Mouse (Mus musculus) limb, embryonic 10.5 days (tissue): ENCODE data around the gene Frmd8. TPM values are rescaled to one million over a fixed set of nuclear protein-coding genes. Genes with fewer than 3 reads are reported as not detected.

ENCODE experiments used
- DNase-seq: peaks from one replicate; pipeline ENCODE4 v3.0.0-alpha.2; 2017; ENCODE audit warnings: low spot score
- H3K27ac ChIP-seq: fragments of 300-500 bp; sonication (generic); 2 replicates; pipeline ENCODE4 v1.5.1; 2016; ENCODE audit warnings: mild to moderate bottlenecking
- H3K27me3 ChIP-seq: fragments of 300-500 bp; sonication (generic); 2 replicates; pipeline ENCODE4 v1.6.1; 2016; ENCODE audit warnings: low read depth, mild to moderate bottlenecking; ENCODE audit not compliant: poor library complexity, severe bottlenecking
- H3K36me3 ChIP-seq: fragments of 300-500 bp; sonication (generic); 2 replicates; pipeline ENCODE4 v1.6.1; 2016; ENCODE audit warnings: mild to moderate bottlenecking, moderate library complexity
- H3K4me1 ChIP-seq: fragments of 300-500 bp; sonication (generic); 2 replicates; pipeline ENCODE4 v1.6.1; 2016
- H3K4me3 ChIP-seq: fragments of 300-500 bp; sonication (generic); 2 replicates; pipeline ENCODE4 v1.5.1; 2016; ENCODE audit warnings: mild to moderate bottlenecking, moderate library complexity
- H3K9me3 ChIP-seq: fragments of 300-500 bp; sonication (generic); replicated peaks from 2 replicates; pipeline ENCODE4 v1.6.1; 2016; ENCODE audit warnings: mild to moderate bottlenecking
- WGBS: fragments of 180-500 bp; shearing (Covaris S2); methylation state at CpG from one replicate; pipeline ENCODE4 v1.1.7; 2016; 5-methylcytosine and 5-hydroxymethylcytosine counted together
- polyA plus RNA-seq: library from polyadenylated mRNA; unstranded; fragments of >200 nt; fragmentation: Nextera tagmentation; extraction: Ambion mirVana; gene quantifications from 2 replicates; pipeline ENCODE4 v1.2.1, GENCODE M21; 2016

The Frmd8 gene
- polyA plus RNA-seq, 1 experiment from 2014 or later = 48.7 TPM

GRCm38 (mm10) chr19:5837606-5838005 lies 37.5 kb downstream of the Frmd8 start:
- Histone ChIP-seq H3K4me1 (peaks cover 15% of the 10 kb centered on the region), H3K4me3 (no peak overlapping the region), H3K9me3 (no peaks in the 10 kb centered on the region), H3K36me3 (no peaks in the 10 kb centered on the region), H3K27me3 (no peaks in the 10 kb centered on the region), H3K27ac (no peak overlapping the region)
- no peak for DNase-seq
- WGBS = 88% methylated on average over 8 of the region's 8 CpGs

DNA sequence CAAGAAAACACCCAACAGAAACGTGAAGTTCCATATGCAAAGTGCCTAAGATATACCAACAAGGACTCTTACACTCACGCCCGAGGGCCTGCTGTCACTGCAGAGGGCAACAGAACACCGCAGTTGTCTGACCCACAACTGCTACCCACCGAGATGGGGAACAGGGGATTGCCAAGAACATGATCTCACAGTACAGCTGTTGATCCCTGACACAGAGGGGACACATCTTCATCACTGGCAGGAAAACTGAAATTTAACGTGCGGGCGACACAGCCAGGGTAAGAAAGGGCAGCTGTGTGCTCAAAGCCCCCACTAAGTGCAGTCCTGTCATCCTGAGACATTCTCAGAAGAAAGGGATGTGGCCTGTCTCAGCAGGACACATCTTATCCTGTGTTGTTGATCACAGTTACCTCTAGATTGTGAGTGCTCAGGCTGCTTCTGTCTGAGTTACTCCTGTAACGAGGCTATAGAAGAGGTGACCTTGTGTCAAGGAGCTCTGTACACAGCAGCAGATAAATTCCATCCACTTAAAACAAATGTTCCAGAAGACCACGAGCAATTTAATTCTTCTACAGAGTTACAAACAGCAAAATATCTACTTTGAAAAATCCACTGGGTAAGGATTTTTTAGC lies 38.0 kb downstream of the Frmd8 start:
- H3K36me3 ChIP-seq = no peaks in the 10 kb centered on the region
- peaks cover 12% of the 10 kb centered on the region for H3K4me1 ChIP-seq
- H3K4me3 ChIP-seq = no peak overlapping the region
- DNase-seq = no peak
- no peak overlapping the region; the same call in 1 of the 2 replicates for H3K27ac ChIP-seq
- 83% methylated on average over 10 of the region's 10 CpGs for WGBS
- no peaks in the 10 kb centered on the region for H3K27me3 ChIP-seq
- no peaks in the 10 kb centered on the region for H3K9me3 ChIP-seq

DNA sequence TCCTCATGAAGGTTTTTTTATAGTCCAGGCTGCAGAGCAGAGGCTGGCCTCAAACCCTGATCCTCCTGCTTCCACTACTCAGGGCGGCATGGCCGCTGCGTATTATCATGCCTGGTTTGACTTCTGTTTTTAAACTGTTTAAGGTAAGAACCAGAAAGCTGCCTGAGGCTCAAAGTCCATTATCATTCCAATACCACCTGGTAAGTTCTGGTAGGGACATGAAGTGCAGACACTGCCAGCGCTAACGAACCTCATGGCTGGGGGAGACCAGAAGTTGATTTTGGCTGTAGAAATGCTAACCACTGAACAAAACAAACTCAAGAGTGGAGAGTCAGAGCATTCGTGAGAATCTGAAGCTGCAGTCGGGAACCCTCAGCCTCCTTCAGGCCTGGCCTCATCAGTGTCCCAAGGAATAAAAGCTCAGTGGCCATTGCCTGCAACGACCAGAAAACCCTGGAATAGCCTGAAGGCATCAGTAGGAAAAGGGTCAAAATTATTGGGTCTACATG lies 39.1 kb downstream of the Frmd8 start:
- Histone ChIP-seq H3K4me3 (no peak overlapping the region), H3K4me1 (peaks cover 7% of the 10 kb centered on the region; the same call in 1 of the 2 replicates), H3K36me3 (no peaks in the 10 kb centered on the region), H3K27ac (no peak overlapping the region), H3K9me3 (no peaks in the 10 kb centered on the region), H3K27me3 (no peaks in the 10 kb centered on the region)
- WGBS = 80% methylated on average over 8 of the region's 8 CpGs
- DNase-seq = no peak

GRCm38 (mm10) chr19:5835054-5835921 lies 39.8 kb downstream of the Frmd8 start:
- peaks cover 7% of the 10 kb centered on the region; the same call in 1 of the 2 replicates for H3K4me1 ChIP-seq
- no peak for DNase-seq
- no peaks in the 10 kb centered on the region for H3K36me3 ChIP-seq
- WGBS = 92% methylated on average over 10 of the region's 10 CpGs
- no peaks in the 10 kb centered on the region for H3K9me3 ChIP-seq
- no peak overlapping the region for H3K27ac ChIP-seq
- no peaks in the 10 kb centered on the region for H3K27me3 ChIP-seq
- no peak overlapping the region for H3K4me3 ChIP-seq

DNA sequence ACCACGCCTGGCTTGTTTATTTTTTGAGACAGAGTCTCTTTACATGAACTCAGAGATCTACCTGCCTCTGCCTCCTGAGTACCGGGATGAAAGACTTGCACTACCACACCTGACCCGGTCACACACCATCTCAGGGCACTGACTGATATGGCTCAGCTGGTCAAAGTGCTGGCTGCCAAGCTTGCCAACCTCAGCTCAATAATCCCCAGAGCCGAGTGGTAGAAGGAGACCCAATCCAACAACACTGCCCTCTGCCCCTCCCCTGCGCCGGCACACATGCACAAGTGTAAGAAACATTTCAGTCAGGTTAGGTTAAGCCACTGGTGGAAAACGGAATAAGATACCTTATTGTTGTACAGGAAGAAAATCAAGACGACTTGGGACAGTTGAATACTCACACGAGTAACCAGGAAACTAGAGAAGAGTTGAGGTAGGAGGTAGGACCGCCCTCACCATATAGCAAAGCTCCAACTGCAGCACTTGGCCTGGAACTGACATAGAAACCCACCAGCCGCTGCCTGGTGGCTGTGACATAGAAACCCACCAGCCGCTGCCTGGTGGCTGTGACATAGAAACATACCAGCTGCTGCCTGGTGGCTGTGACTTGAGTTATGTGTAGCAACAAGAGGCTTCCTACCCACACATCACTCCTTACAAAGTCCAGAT lies 40.7 kb downstream of the Frmd8 start:
- Histone ChIP-seq H3K27me3 (no peaks in the 10 kb centered on the region), H3K4me1 (0 out of 2 replicates have a peak, but pooled peaks cover 7% of the 10 kb centered on the region), H3K4me3 (no peak overlapping the region), H3K36me3 (no peaks in the 10 kb centered on the region), H3K9me3 (no peaks in the 10 kb centered on the region), H3K27ac (no peak overlapping the region)
- WGBS = 93% methylated on average over 12 of the region's 12 CpGs
- no peak for DNase-seq

- no peaks in the 10 kb centered on the region for H3K27me3 ChIP-seq
- 93% methylated on average over 10 of the region's 10 CpGs for WGBS
- no peaks in the 10 kb centered on the region for H3K36me3 ChIP-seq
- no peaks in the 10 kb centered on the region for H3K9me3 ChIP-seq
- no peak overlapping the region for H3K27ac ChIP-seq
- no peak for DNase-seq
- 0 out of 2 replicates have a peak, but pooled peaks cover 7% of the 10 kb centered on the region for H3K4me1 ChIP-seq
- H3K4me3 ChIP-seq = no peak overlapping the region
These were observed 41.6 kb downstream of the Frmd8 start for GRCm38 (mm10) chr19:5833287-5834100.

- 83% methylated on average over 6 of the region's 6 CpGs for whole genome bisulfite sequencing
- H3K4me1 ChIP-seq = 0 out of 2 replicates have a peak, but pooled peaks cover 7% of the 10 kb centered on the region
- no peaks in the 10 kb centered on the region for H3K27me3 ChIP-seq
- H3K36me3 ChIP-seq = no peaks in the 10 kb centered on the region
- no peaks in the 10 kb centered on the region for H3K9me3 ChIP-seq
- H3K27ac ChIP-seq = no peak overlapping the region
- no peak for DNase-seq
- no peak overlapping the region for H3K4me3 ChIP-seq
These were observed 42.7 kb downstream of the Frmd8 start for GRCm38 (mm10) chr19:5832326-5832725.

GRCm38 (mm10) chr19:5831958-5832320 lies 43.1 kb downstream of the Frmd8 start:
- no peak for DNase-seq
- 98% methylated on average over 4 of the region's 4 CpGs for WGBS
- H3K27ac ChIP-seq = no peak overlapping the region

GRCm38 (mm10) chr19:5831224-5831957 lies 43.7 kb downstream of the Frmd8 start:
- 86% methylated on average over 11 of the region's 11 CpGs for WGBS
- H3K4me1 ChIP-seq = 0 out of 2 replicates have a peak, but pooled peaks cover 4% of the 10 kb centered on the region

More at GRCm38 (mm10) chr19:5831958-5832320, 43.1 kb downstream of the Frmd8 start:
- Histone ChIP-seq H3K9me3 (no peaks in the 10 kb centered on the region), H3K4me1 (0 out of 2 replicates have a peak, but pooled peaks cover 6% of the 10 kb centered on the region), H3K4me3 (no peak overlapping the region), H3K36me3 (no peaks in the 10 kb centered on the region), H3K27me3 (no peaks in the 10 kb centered on the region)

GRCm38 (mm10) chr19:5830776-5831175 lies 44.3 kb downstream of the Frmd8 start:
- WGBS = 91% methylated on average over 7 of the region's 7 CpGs
- H3K4me1 ChIP-seq = 0 out of 2 replicates have a peak, but pooled peaks cover under 1% of the 10 kb centered on the region
- no peaks in the 10 kb centered on the region for H3K9me3 ChIP-seq
- no peak overlapping the region for H3K4me3 ChIP-seq
- H3K27ac ChIP-seq = no peak overlapping the region
- no peaks in the 10 kb centered on the region for H3K27me3 ChIP-seq
- no peaks in the 10 kb centered on the region for H3K36me3 ChIP-seq
- DNase-seq = no peak

More at GRCm38 (mm10) chr19:5831224-5831957, 43.7 kb downstream of the Frmd8 start:
- DNase-seq = no peak
- Histone ChIP-seq H3K4me3 (no peak overlapping the region), H3K9me3 (no peaks in the 10 kb centered on the region), H3K27ac (no peak overlapping the region), H3K36me3 (no peaks in the 10 kb centered on the region), H3K27me3 (no peaks in the 10 kb centered on the region)

GRCm38 (mm10) chr19:5829958-5830615 lies 45.0 kb downstream of the Frmd8 start:
- no peaks in the 10 kb centered on the region for H3K27me3 ChIP-seq
- H3K36me3 ChIP-seq = no peaks in the 10 kb centered on the region
- no peaks in the 10 kb centered on the region for H3K9me3 ChIP-seq
- no peak overlapping the region for H3K27ac ChIP-seq
- WGBS = 86% methylated on average over 19 of the region's 19 CpGs
- no peak for DNase-seq
- H3K4me1 ChIP-seq = no peaks in the 10 kb centered on the region
- no peak overlapping the region for H3K4me3 ChIP-seq
